Mouse (Mus musculus) kidney, adult 2 months (tissue): ENCODE results near the gene H3f3b.

Source experiments
- CTCF ChIP-seq: fragments of 200-500 bp; conservative IDR thresholded peaks from 2 replicates; pipeline ENCODE4 v1.5.1; 2011; ENCODE audit warnings: low read depth, mild to moderate bottlenecking, control low read depth, low read length, moderate library complexity, mixed read lengths; ENCODE audit not compliant: insufficient read depth, insufficient read length
- POLR2A ChIP-seq: fragments of 200-500 bp; IDR thresholded peaks from one replicate; pipeline ENCODE4 v1.6.1; 2011; ENCODE audit warnings: low read depth, low read length, control low read depth

GRCm38 (mm10) chr11:116040593-116040992 lies 12.8 kb upstream of the H3f3b start:
- TF ChIP-seq CTCF: no peak
- TF ChIP-seq POLR2A: no peak
